Mouse (Mus musculus): ENCODE results near the gene Gm21870. TPM values are rescaled to one million over a fixed set of nuclear protein-coding genes. Genes with fewer than 3 reads are reported as not detected.
"Not testable (repeated sequence)": the region's sequence is repeated elsewhere in the genome, so short reads cannot be mapped to it uniquely, and the experiment has no call there.

Gm21870 gene
- polyA plus RNA-seq (2015; fragmentation: Nextera tagmentation; extraction: Ambion mirVana) = not detected in 2 replicates

DNA sequence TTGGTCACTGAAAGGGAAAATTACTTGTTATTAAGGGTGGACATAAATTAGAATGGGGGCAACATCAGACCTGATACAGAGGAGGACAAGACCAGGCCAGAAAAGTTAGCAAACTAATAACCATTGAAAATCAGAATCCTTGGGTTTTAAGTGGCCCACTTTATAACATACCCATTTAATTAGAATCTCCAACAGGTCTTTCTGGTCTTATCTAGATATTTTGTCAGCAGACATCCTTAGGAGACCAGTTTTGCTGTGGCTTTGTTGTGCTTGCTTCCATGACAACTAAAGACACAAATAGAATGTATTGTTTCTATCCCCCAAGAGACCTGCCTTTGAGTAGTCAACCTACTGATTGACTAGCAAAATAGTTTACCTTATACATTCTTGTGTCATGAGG, at the start of gene Gm21870:
Gene Gm21870 (minus strand): TSS at position 101 of the 400 bp plus-strand sequence.
- not testable (repeated sequence) for ATAC-seq (ENCODE audit: insufficient read depth, low FRiP score); H3K9ac ChIP-seq (ENCODE audit: low read length); H3K4me3 ChIP-seq (replicated peaks; ENCODE audit: low read length); H3K9me3 ChIP-seq (replicated peaks; ENCODE audit: control insufficient read depth, low read length); H3K27ac ChIP-seq (ENCODE audit: low read length); H3K4me1 ChIP-seq (ENCODE audit: control insufficient read depth, insufficient read depth, low read length); H3K4me2 ChIP-seq (ENCODE audit: low read depth, low read length); H3K27me3 ChIP-seq (ENCODE audit: control insufficient read depth, insufficient read depth, low read length); H3K36me3 ChIP-seq (ENCODE audit: control insufficient read depth, insufficient read depth, low read length)

DNA sequence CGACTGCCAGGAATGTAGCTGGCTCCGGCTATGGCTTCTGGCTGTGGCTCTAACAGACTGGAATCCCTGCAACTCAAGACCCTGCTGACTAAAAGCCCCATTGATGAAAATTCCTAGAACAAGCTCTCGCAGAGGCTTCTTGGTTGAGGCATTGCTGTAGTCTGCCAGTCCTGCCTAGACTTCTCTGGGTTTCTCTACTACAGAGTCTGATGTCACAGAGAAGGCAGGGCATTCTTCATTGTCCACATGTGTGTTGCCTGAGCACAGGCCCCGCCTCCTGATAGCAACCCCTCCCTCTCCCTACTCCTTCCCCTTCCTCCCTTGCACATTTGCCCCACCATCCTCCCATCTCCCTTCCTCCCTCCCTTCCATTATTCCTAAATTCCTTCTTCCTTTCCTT, 30.2 kb downstream of the Gm21870 start, which contains the start of gene Btbd35f6:
Gene Btbd35f6 (minus strand): TSS at position 101 of the 400 bp plus-strand sequence.
- not testable (repeated sequence) for H3K27me3 ChIP-seq (ENCODE audit: control insufficient read depth, insufficient read depth, low read length); H3K9me3 ChIP-seq (replicated peaks; ENCODE audit: control insufficient read depth, low read length); H3K36me3 ChIP-seq (ENCODE audit: control insufficient read depth, insufficient read depth, low read length); H3K4me3 ChIP-seq (replicated peaks; ENCODE audit: low read length); H3K9ac ChIP-seq (ENCODE audit: low read length); ATAC-seq (ENCODE audit: insufficient read depth, low FRiP score); H3K4me2 ChIP-seq (ENCODE audit: low read depth, low read length); H3K27ac ChIP-seq (ENCODE audit: low read length); H3K4me1 ChIP-seq (ENCODE audit: control insufficient read depth, insufficient read depth, low read length)
- 65% methylated on average over 2 of the region's 4 CpGs for WGBS

Other genes with a start within 250 kb of the Gm21870 start
- not detected in 2 replicates for gene Btbd35f6, start 30.3 kb downstream of the Gm21870 start, polyA plus RNA-seq (2015; fragmentation: Nextera tagmentation; extraction: Ambion mirVana)
- not detected in 2 replicates for gene Btbd35f9, start 174.7 kb upstream of the Gm21870 start, polyA plus RNA-seq (2015; fragmentation: Nextera tagmentation; extraction: Ambion mirVana)